Mouse (Mus musculus) stomach, postnatal 0 days (tissue): ENCODE results near the gene Blcap.

Experiments
- CTCF ChIP-seq: IDR thresholded peaks from 2 replicates; pipeline ENCODE4 v1.5.1; 2016; ENCODE audit warnings: antibody characterized with exemption, low read depth, mild to moderate bottlenecking, moderate library complexity
- EP300 ChIP-seq: optimal IDR thresholded peaks from 2 replicates; pipeline ENCODE3; 2016; ENCODE audit warnings: antibody characterized with exemption

DNA sequence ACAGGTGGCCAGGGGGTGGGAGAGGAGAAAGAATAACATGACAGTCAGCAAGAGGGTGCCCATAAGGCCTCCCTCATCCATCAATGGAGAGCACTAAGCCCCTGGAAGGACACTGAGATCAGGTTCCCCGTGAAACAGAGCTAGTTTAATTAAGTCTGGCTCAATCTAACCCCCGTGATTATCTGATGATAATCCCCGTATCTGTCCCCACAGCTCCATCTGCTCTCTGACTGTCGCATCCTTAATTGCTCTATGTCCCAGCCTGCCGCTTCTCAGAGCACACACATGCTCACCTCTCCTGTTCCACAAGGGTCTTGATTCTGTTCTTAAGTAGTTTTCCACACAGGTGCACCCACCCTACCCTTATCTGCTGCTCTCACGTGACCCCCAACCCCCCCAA lies 53.5 kb downstream of the Blcap start:
- TF ChIP-seq EP300, result no peak
- no peak for TF ChIP-seq CTCF
